Mouse (Mus musculus) adrenal gland, postnatal 4 days (tissue): Measurements from ENCODE around the gene Tada2a. TPM values are rescaled to one million over a fixed set of nuclear protein-coding genes. Genes with fewer than 3 reads are reported as not detected.
A peak's percentile ranks its signal among the peaks of the same experiment; 100 is the strongest.

Experiments
- DNase-seq, 2 experiments: peaks; one replicate each; pipeline ENCODE4 v3.0.0; 2021 to 2022; ENCODE audit warnings: low spot score in 2 of 2, mixed read lengths in 2 of 2
- total RNA-seq, 2 experiments: library from RNA; stranded (reverse); gene quantifications; 2 replicates each; pipeline ENCODE4 v1.2.3; 2021

Tada2a gene
- total RNA-seq, 2 experiments from 2014 or later = 24.3 to 26.1 TPM

GRCm38 (mm10) chr11:84116221-84116620, 13.2 kb downstream of the Tada2a start:
- no peak for DNase-seq

- DNase-seq = no peak
Measured at GRCm38 (mm10) chr11:84115646-84116045, 13.8 kb downstream of the Tada2a start.

- DNase-seq = no peak
Measured at GRCm38 (mm10) chr11:84113623-84114022, 15.8 kb downstream of the Tada2a start.

GRCm38 (mm10) chr11:84107137-84107536, 22.3 kb downstream of the Tada2a start:
- no peak for DNase-seq

GRCm38 (mm10) chr11:84104036-84104435, 25.4 kb downstream of the Tada2a start:
- no peak for DNase-seq

- DNase-seq = no peak
Measured at GRCm38 (mm10) chr11:84101182-84101581, 28.2 kb downstream of the Tada2a start.

GRCm38 (mm10) chr11:84097251-84097998, 32.0 kb downstream of the Tada2a start:
- no peak for DNase-seq

GRCm38 (mm10) chr11:84095084-84095483, 34.3 kb downstream of the Tada2a start:
- no peak for DNase-seq

GRCm38 (mm10) chr11:84090572-84090971, 38.8 kb downstream of the Tada2a start:
- no peak for DNase-seq

GRCm38 (mm10) chr11:84081901-84082300, 47.5 kb downstream of the Tada2a start:
- no peak for DNase-seq

- no peak for DNase-seq
Measured at GRCm38 (mm10) chr11:84080327-84080726, 49.1 kb downstream of the Tada2a start.

GRCm38 (mm10) chr11:84079887-84080286, 49.5 kb downstream of the Tada2a start:
- DNase-seq = no peak

- DNase-seq = no peak
Measured at GRCm38 (mm10) chr11:84079361-84079760, 50.0 kb downstream of the Tada2a start.

- no peak for DNase-seq
Measured at GRCm38 (mm10) chr11:84078601-84079000, 50.8 kb downstream of the Tada2a start.

- DNase-seq = no peak
Measured at GRCm38 (mm10) chr11:84077008-84077407, 52.4 kb downstream of the Tada2a start.

- DNase-seq = no peak
Measured at GRCm38 (mm10) chr11:84073816-84074764, 55.3 kb downstream of the Tada2a start.

GRCm38 (mm10) chr11:84072904-84073651, 56.3 kb downstream of the Tada2a start:
- DNase-seq = no peak

- no peak for DNase-seq
Measured at GRCm38 (mm10) chr11:84069034-84069370, 60.4 kb downstream of the Tada2a start, which contains the start of gene Dusp14. Gene Dusp14, minus strand, starts transcription at chr11:84069261.

- peak in 1 of 2 experiments; percentile 18 for DNase-seq
Measured at GRCm38 (mm10) chr11:84068191-84069033, 61.0 kb downstream of the Tada2a start.

GRCm38 (mm10) chr11:84067720-84068190, 61.6 kb downstream of the Tada2a start:
- DNase-seq = no peak
